ENCODE assay signal across 24 mouse cellular contexts in the genomic region with DNA sequence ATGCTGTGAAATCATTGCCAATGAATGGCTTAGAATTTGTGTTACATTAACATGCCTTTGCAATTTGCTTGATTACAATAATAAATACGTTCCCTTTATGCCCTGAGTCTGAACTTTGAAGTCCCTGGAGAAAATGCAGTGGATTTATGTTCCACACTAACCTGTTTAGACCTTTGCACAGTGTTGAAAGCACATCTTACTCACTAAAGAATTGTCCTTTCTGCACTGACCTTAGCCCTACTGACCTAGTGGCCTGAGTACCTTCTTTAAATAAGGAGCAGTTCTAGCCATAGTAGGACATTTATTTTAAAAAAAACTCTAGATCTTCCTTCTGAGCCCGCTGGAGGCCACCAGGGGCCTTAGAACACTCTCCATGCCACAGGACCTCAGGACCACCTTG.
DNase-seq lines count a peak whose midpoint lies in the region; ATAC-seq and TF ChIP-seq lines count a peak whose summit lies in the region.
"Had no signal": no experiment of that assay in that cellular context is flagged by ENCODE, and none has a peak within 500 bp of the region (broad histone marks: within the 10 kb centered on the region; RNA-seq: fewer than 3 reads in every experiment).

No protein-coding gene starts in this region.

- H3K9ac ChIP-seq in kidney, embryonic 16.5 days (replicated peaks; ENCODE audit: low read length) = no peak overlapping the region
- no peak overlapping the region for H3K9ac ChIP-seq in liver, embryonic 16.5 days (ENCODE audit: low read depth, low read length)
- no peak overlapping the region for H3K9ac ChIP-seq in liver, embryonic 11.5 days (ENCODE audit: low read depth, low read length)
- H3K9ac ChIP-seq: embryonic facial prominence, embryonic 12.5 days; forebrain, embryonic 13.5 days; forebrain, embryonic 15.5 days had no signal

- WGBS in kidney, adult 2 months = 37% methylated on average over 2 of the region's 2 CpGs
- 67% methylated on average over 2 of the region's 2 CpGs for WGBS in kidney, embryonic 16.5 days
- 43% methylated on average over 2 of the region's 2 CpGs for WGBS in liver, embryonic 16.5 days (ENCODE audit: insufficient replicate concordance)
- 67% methylated on average over 2 of the region's 2 CpGs for WGBS in liver, embryonic 11.5 days

- no peaks in the 10 kb centered on the region for H3K9me3 ChIP-seq in kidney, embryonic 16.5 days (ENCODE audit: low read length)
- H3K9me3 ChIP-seq in liver, embryonic 16.5 days (replicated peaks; ENCODE audit: control insufficient read depth, low read length) = no peaks in the 10 kb centered on the region
- H3K9me3 ChIP-seq in liver, embryonic 11.5 days (ENCODE audit: control insufficient read depth, low read length) = no peaks in the 10 kb centered on the region
- H3K9me3 ChIP-seq: embryonic facial prominence, embryonic 10.5 days; embryonic facial prominence, embryonic 12.5 days; forebrain, embryonic 13.5 days; forebrain, embryonic 15.5 days had no signal

- peaks cover 5% of the 10 kb centered on the region; the same call in 1 of the 2 replicates for H3K4me1 ChIP-seq in kidney, adult 2 months (ENCODE audit: control insufficient read depth, insufficient read depth, low read length)
- H3K4me1 ChIP-seq in kidney, embryonic 16.5 days (ENCODE audit: insufficient read depth, low read length) = no peaks in the 10 kb centered on the region
- H3K4me1 ChIP-seq in liver, embryonic 16.5 days (ENCODE audit: control insufficient read depth, low read depth, low read length) = no peaks in the 10 kb centered on the region
- H3K4me1 ChIP-seq in liver, embryonic 11.5 days (replicated peaks; ENCODE audit: control insufficient read depth, insufficient read depth, low read length) = no peaks in the 10 kb centered on the region
- H3K4me1 ChIP-seq: embryonic facial prominence, embryonic 10.5 days; embryonic facial prominence, embryonic 12.5 days; forebrain, embryonic 13.5 days; forebrain, embryonic 15.5 days had no signal

- TF ChIP-seq POLR2A in kidney, adult 2 months (IDR thresholded peaks at IDR 0.05; ENCODE audit: low read depth, low read length) = no peak

- H3K27me3 ChIP-seq in kidney, adult 2 months (replicated peaks; ENCODE audit: control insufficient read depth, insufficient read depth, low read length) = no peaks in the 10 kb centered on the region
- no peaks in the 10 kb centered on the region for H3K27me3 ChIP-seq in kidney, embryonic 16.5 days (ENCODE audit: insufficient read depth, low read length)
- no peaks in the 10 kb centered on the region for H3K27me3 ChIP-seq in liver, embryonic 16.5 days (ENCODE audit: control insufficient read depth, insufficient read depth, low read depth, low read length)
- H3K27me3 ChIP-seq in liver, embryonic 11.5 days (replicated peaks; ENCODE audit: control insufficient read depth, insufficient read depth, low read length) = no peaks in the 10 kb centered on the region
- H3K27me3 ChIP-seq: CH12.LX; embryonic facial prominence, embryonic 12.5 days; forebrain, embryonic 13.5 days; forebrain, embryonic 15.5 days; Patski had no signal

- H3K4me2 ChIP-seq in kidney, embryonic 16.5 days (replicated peaks; ENCODE audit: low read depth, low read length) = no peak overlapping the region
- H3K4me2 ChIP-seq in liver, embryonic 16.5 days (ENCODE audit: low read depth, low read length) = no peak overlapping the region
- H3K4me2 ChIP-seq in liver, embryonic 11.5 days = no peak overlapping the region
- H3K4me2 ChIP-seq: embryonic facial prominence, embryonic 12.5 days; forebrain, embryonic 13.5 days; forebrain, embryonic 15.5 days had no signal

- H3K36me3 ChIP-seq in kidney, adult 2 months (ENCODE audit: control insufficient read depth, insufficient read depth, low read length) = no peaks in the 10 kb centered on the region
- H3K36me3 ChIP-seq in kidney, embryonic 16.5 days (ENCODE audit: insufficient read depth, low read length) = no peaks in the 10 kb centered on the region
- H3K36me3 ChIP-seq in liver, embryonic 16.5 days (ENCODE audit: control insufficient read depth, insufficient read depth) = no peaks in the 10 kb centered on the region
- H3K36me3 ChIP-seq in liver, embryonic 11.5 days (ENCODE audit: control insufficient read depth, insufficient read depth, low read length) = no peaks in the 10 kb centered on the region
- H3K36me3 ChIP-seq: embryonic facial prominence, embryonic 10.5 days; embryonic facial prominence, embryonic 12.5 days; forebrain, embryonic 15.5 days; G1E had no signal

- peak; percentile 59 for DNase-seq in kidney, adult 2 months
- DNase-seq in kidney, postnatal 36 days = peak; percentile 27 to 37
- DNase-seq in kidney, postnatal 4 days = no peak
- DNase-seq in liver, embryonic 11.5 days (ENCODE audit: low spot score) = no peak
- DNase-seq: adrenal gland, adult 8-10 months; adrenal gland, postnatal 14 days; adrenal gland, postnatal 36 days; B cell, adult 2 months; cerebellum, adult 11-12 months; cerebellum, adult 2 months; cerebellum, adult 9-10 months; cerebellum, postnatal 10 days; cerebellum, postnatal 25 days had no signal

- no peak for TF ChIP-seq CTCF in kidney, adult 2 months (conservative IDR thresholded peaks at IDR 0.05; ENCODE audit: insufficient read depth, insufficient read length, low read depth, low read length)

- H3K27ac ChIP-seq in kidney, adult 2 months (ENCODE audit: insufficient read depth, low read depth, low read length) = no peak overlapping the region
- no peak overlapping the region for H3K27ac ChIP-seq in kidney, embryonic 16.5 days (ENCODE audit: low read length)
- H3K27ac ChIP-seq in liver, embryonic 16.5 days (ENCODE audit: low read length) = no peak overlapping the region
- no peak overlapping the region for H3K27ac ChIP-seq in liver, embryonic 11.5 days (ENCODE audit: low read depth, low read length)
- H3K27ac ChIP-seq: embryonic facial prominence, embryonic 10.5 days; embryonic facial prominence, embryonic 12.5 days; forebrain, embryonic 13.5 days; forebrain, embryonic 15.5 days had no signal

- no peak overlapping the region for H3K4me3 ChIP-seq in kidney, adult 2 months (ENCODE audit: insufficient read depth, low read depth, low read length)
- no peak overlapping the region for H3K4me3 ChIP-seq in kidney, embryonic 16.5 days (ENCODE audit: low read length)
- H3K4me3 ChIP-seq in liver, embryonic 16.5 days (ENCODE audit: low read depth, low read length) = no peak overlapping the region
- H3K4me3 ChIP-seq in liver, embryonic 11.5 days (ENCODE audit: low read depth, low read length) = no peak overlapping the region
- H3K4me3 ChIP-seq: embryonic facial prominence, embryonic 10.5 days; embryonic facial prominence, embryonic 12.5 days; forebrain, embryonic 13.5 days; forebrain, embryonic 15.5 days had no signal

- ATAC-seq in kidney, embryonic 16.5 days (ENCODE audit: low FRiP score, low TSS enrichment) = no peak
- peak; percentile 27; the same call in 1 of the 2 replicates for ATAC-seq in liver, embryonic 16.5 days (ENCODE audit: low read depth)
- no peak for ATAC-seq in liver, embryonic 11.5 days (replicated peaks; ENCODE audit: low FRiP score)
- ATAC-seq: activated CD4-positive, CD25-positive, alpha-beta regulatory T cell, adult 4 months; CD4-positive, CD25-positive, alpha-beta regulatory T cell, adult 4 months; forebrain, embryonic 13.5 days; forebrain, embryonic 15.5 days; Patski had no signal

Comparison
In these comparisons a context has a peak if more than half of its experiments do, and no peak if none do; other contexts are left out.
1. DNase-seq: peak in kidney, adult 2 months (single experiment) and kidney, postnatal 36 days (2 of 2); none in kidney, postnatal 4 days (0 of 2) and liver, embryonic 11.5 days (single experiment).